Mouse (Mus musculus): ENCODE results near the gene G430095P16Rik.

- TF ChIP-seq CTCF (IDR thresholded peaks at IDR 0.05; ENCODE audit: insufficient read depth, low read depth, low read length): no peak
- no peak for TF ChIP-seq POLR2A (IDR thresholded peaks at IDR 0.05; ENCODE audit: insufficient read depth, low read depth, low read length)
Measured at GRCm38 (mm10) chr8:84704867-84705831, 17.7 kb upstream of the G430095P16Rik start.

Data from olfactory bulb, adult 2 months (tissue).